Mouse (Mus musculus): ENCODE measurements around the gene BC049352. TPM values are rescaled to one million over a fixed set of nuclear protein-coding genes. Genes with fewer than 3 reads are reported as not detected.

Gene BC049352
- total and polyA plus RNA-seq, 3 experiments = 0.17 TPM; not detected in 2

DNA sequence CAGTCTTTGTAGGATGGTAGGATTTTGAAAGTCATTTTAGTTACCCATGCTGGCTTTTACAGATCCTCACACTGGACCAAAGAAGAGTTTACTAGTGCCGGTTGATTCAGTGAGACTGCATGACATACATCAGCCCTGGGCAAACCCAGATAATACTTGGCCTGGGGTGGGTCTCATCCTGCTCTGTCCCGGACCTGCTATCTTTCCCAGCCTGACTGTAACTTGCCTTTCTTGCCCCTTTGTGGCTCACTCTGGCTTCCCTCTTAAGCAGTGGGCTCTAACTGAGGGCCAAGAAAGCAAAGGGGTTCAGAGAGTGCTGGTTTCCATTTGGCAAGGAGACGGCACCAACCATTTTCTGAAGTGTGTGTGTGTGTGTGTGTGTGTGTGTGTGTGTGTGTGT, 37.8 kb downstream of the BC049352 start:
- H3K9ac ChIP-seq (ENCODE audit: insufficient read depth, low read depth) = no peak overlapping the region
- no peaks in the 10 kb centered on the region for H3K36me3 ChIP-seq (replicated peaks in 1 of 2; ENCODE audit: control insufficient read depth in 1 of 2, insufficient read depth in 1 of 2, low read length in 1 of 2)
- dilution Hi-C loops (cut with MboI; ENCODE audit: extremely low pct_ligation_motif_present, extremely low pct_unique_long_range_greater_than_20kb, low sequenced_read_pairs) = no loop called here
- peaks cover 6 to 20% of the 10 kb centered on the region in 2 experiments; a peak in 3 of 4 replicates for H3K4me1 ChIP-seq (ENCODE audit: control insufficient read depth in 1 of 2, insufficient read depth in 2 of 2)
- no peaks in the 10 kb centered on the region for H3K27me3 ChIP-seq (replicated peaks)
- no peak overlapping the region for H3K4me3 ChIP-seq (replicated peaks in 1 of 3; ENCODE audit: low read depth in 2 of 3, low read length in 2 of 3, poor library complexity in 1 of 3)
- in situ Hi-C loops (cut with MboI; ENCODE audit: low pct_ligation_motif_present, low pct_unique_long_range_greater_than_20kb, low sequenced_read_pairs) = loop anchor here (5.0 to 25.0 kb wide), 3 partner anchors 78 to 518 kb away; no protein-coding TSS in a partner anchor
- no peaks in the 10 kb centered on the region for H3K9me3 ChIP-seq (replicated peaks; ENCODE audit: low read length)
- no peak overlapping the region for H3K4me2 ChIP-seq (ENCODE audit: insufficient read depth, low read depth, poor library complexity, severe bottlenecking)
- DNase-seq (ENCODE audit: extremely low read depth) = no peak
- no peak overlapping the region for H3K27ac ChIP-seq (ENCODE audit: insufficient read depth, low read depth)
- no peak for TF ChIP-seq NELFE (IDR thresholded peaks at IDR 0.05; ENCODE audit: low read depth, low read length)
- TF ChIP-seq HCFC1 (IDR thresholded peaks at IDR 0.05; ENCODE audit: low read depth, low read length) = no peak
- no peak for TF ChIP-seq MAZ (IDR thresholded peaks at IDR 0.05; ENCODE audit: low read depth, low read length)
- TF ChIP-seq MAFK (IDR thresholded peaks at IDR 0.05; ENCODE audit: insufficient replicate concordance, low read length) = no peak
- TF ChIP-seq CHD2 (IDR thresholded peaks at IDR 0.05; ENCODE audit: low read length) = no peak
- no peak for TF ChIP-seq ZMIZ1 (IDR thresholded peaks at IDR 0.05; ENCODE audit: low read depth, low read length)
- no peak for TF ChIP-seq ZNF384 (IDR thresholded peaks at IDR 0.05; ENCODE audit: low read depth, low read length)
- no peak for TF ChIP-seq RAD21 (IDR thresholded peaks at IDR 0.05; ENCODE audit: low read depth, low read length)
- no peak for TF ChIP-seq JUN (IDR thresholded peaks at IDR 0.05; ENCODE audit: insufficient read depth, low read depth, low read length)
- no peaks in the 10 kb centered on the region for H3K79me2 ChIP-seq (replicated peaks; ENCODE audit: control insufficient read depth, extremely low read depth, insufficient read depth, poor library complexity, severe bottlenecking)

- no peak overlapping the region for H3K9ac ChIP-seq (ENCODE audit: insufficient read depth, low read depth)
- TF ChIP-seq TBP (conservative IDR thresholded peaks at IDR 0.05; ENCODE audit: low read depth, low read length) (no peak), ZKSCAN1 (IDR thresholded peaks at IDR 0.05; ENCODE audit: borderline replicate concordance, low read depth, low read length) (no peak), SMC3 (IDR thresholded peaks at IDR 0.05; ENCODE audit: low read depth, low read length) (peak; percentile 99), MEF2A (IDR thresholded peaks at IDR 0.05; ENCODE audit: borderline replicate concordance, low read depth, low read length) (peak; percentile 47), ELF1 (IDR thresholded peaks at IDR 0.05; ENCODE audit: low read depth, low read length) (peak; percentile 44; the same call in 1 of the 2 replicates), IRF4 (IDR thresholded peaks at IDR 0.05; ENCODE audit: low read depth, low read length) (0 out of 2 replicates have a peak, but pooled peaks have one; percentile 28), NELFE (IDR thresholded peaks at IDR 0.05; ENCODE audit: low read depth, low read length) (peak; percentile 63; the same call in 1 of the 2 replicates), EP300 (IDR thresholded peaks at IDR 0.05; ENCODE audit: low read length) (no peak), MYC (IDR thresholded peaks at IDR 0.05; ENCODE audit: low read depth, low read length) (0 out of 2 replicates have a peak, but pooled peaks have one; percentile 47), ETS1 (conservative IDR thresholded peaks at IDR 0.05; ENCODE audit: low read depth, low read length) (no peak), ZC3H11A (IDR thresholded peaks at IDR 0.05; ENCODE audit: low read depth, low read length) (peak; percentile 95), SIN3A (IDR thresholded peaks at IDR 0.05; ENCODE audit: low read length) (0 out of 2 replicates have a peak, but pooled peaks have one; percentile 44), RAD21 (IDR thresholded peaks at IDR 0.05; ENCODE audit: low read depth, low read length) (peak; percentile 99), CTCF (conservative IDR thresholded peaks at IDR 0.05 in 1 of 2, IDR thresholded peaks at IDR 0.05 in 1 of 2; ENCODE audit: low read depth in 2 of 2, low read length in 2 of 2) (peak; percentile 65 to 98), BHLHE40 (IDR thresholded peaks at IDR 0.05; ENCODE audit: low read depth, low read length) (no peak)
- no peaks in the 10 kb centered on the region for H3K36me3 ChIP-seq (replicated peaks in 1 of 2; ENCODE audit: control insufficient read depth in 1 of 2, insufficient read depth in 1 of 2, low read length in 1 of 2)
- no peak overlapping the region for H3K4me3 ChIP-seq (replicated peaks in 1 of 3; ENCODE audit: low read depth in 2 of 3, low read length in 2 of 3, poor library complexity in 1 of 3)
- H3K4me1 ChIP-seq (ENCODE audit: control insufficient read depth in 1 of 2, insufficient read depth in 2 of 2) = peaks cover 6 to 21% of the 10 kb centered on the region in 2 experiments; a peak in 3 of 4 replicates
- peak; percentile 91 for DNase-seq (ENCODE audit: extremely low read depth)
- H3K9me3 ChIP-seq (replicated peaks; ENCODE audit: low read length) = no peaks in the 10 kb centered on the region
- in situ Hi-C loops (cut with MboI; ENCODE audit: low pct_ligation_motif_present, low pct_unique_long_range_greater_than_20kb, low sequenced_read_pairs) (loop anchor here (5.0 to 25.0 kb wide), 3 partner anchors 76 to 516 kb away; no protein-coding TSS in a partner anchor), dilution Hi-C loops (cut with MboI; ENCODE audit: extremely low pct_ligation_motif_present, extremely low pct_unique_long_range_greater_than_20kb, low sequenced_read_pairs) (no loop called here)
- no peaks in the 10 kb centered on the region for H3K27me3 ChIP-seq (replicated peaks)
- no peak overlapping the region for H3K4me2 ChIP-seq (ENCODE audit: insufficient read depth, low read depth, poor library complexity, severe bottlenecking)
- no peak overlapping the region for H3K27ac ChIP-seq (ENCODE audit: insufficient read depth, low read depth)
- no peaks in the 10 kb centered on the region for H3K79me2 ChIP-seq (replicated peaks; ENCODE audit: control insufficient read depth, extremely low read depth, insufficient read depth, poor library complexity, severe bottlenecking)
Measured at GRCm38 (mm10) chr9:45221567-45221966, 39.8 kb downstream of the BC049352 start.

Data from CH12.LX (cell line).